Mouse (Mus musculus) right cerebral cortex, postnatal 25 days (tissue): Measurements from ENCODE around the gene Prm1.
"Not testable (repeated sequence)": the region's sequence is repeated elsewhere in the genome, so short reads cannot be mapped to it uniquely, and the experiment has no call there.

Experiments used
- DNase-seq: peaks from one replicate; pipeline ENCODE4 v3.0.0; 2022

The Prm1 gene

GRCm38 (mm10) chr16:10805789-10806527 lies at the start of gene Prm1:
Gene Prm1 (minus strand): TSS chr16:10805839.
- DNase-seq = no peak

GRCm38 (mm10) chr16:10852216-10852615 lies 46.6 kb upstream of the Prm1 start:
- DNase-seq = not testable (repeated sequence)

- DNase-seq = no peak
These were observed 45.3 kb upstream of the Prm1 start for GRCm38 (mm10) chr16:10850905-10851304.

GRCm38 (mm10) chr16:10849965-10850861 lies 44.6 kb upstream of the Prm1 start:
- DNase-seq = peak; percentile 23

- DNase-seq = peak; percentile 30
These were observed 40.9 kb upstream of the Prm1 start for GRCm38 (mm10) chr16:10846503-10846902.

- DNase-seq = no peak
These were observed 40.3 kb upstream of the Prm1 start for GRCm38 (mm10) chr16:10845952-10846351.

- no peak for DNase-seq
These were observed 38.7 kb upstream of the Prm1 start for GRCm38 (mm10) chr16:10844319-10844670.

- DNase-seq = no peak
These were observed 38.1 kb upstream of the Prm1 start for GRCm38 (mm10) chr16:10843486-10844318.

- DNase-seq = no peak
These were observed 36.7 kb upstream of the Prm1 start for GRCm38 (mm10) chr16:10842282-10842855.

- no peak for DNase-seq
These were observed 34.4 kb upstream of the Prm1 start for GRCm38 (mm10) chr16:10840018-10840417.

GRCm38 (mm10) chr16:10838487-10839245 lies 33.0 kb upstream of the Prm1 start:
- no peak for DNase-seq

GRCm38 (mm10) chr16:10837903-10838302 lies 32.3 kb upstream of the Prm1 start:
- no peak for DNase-seq

- no peak for DNase-seq
These were observed 31.6 kb upstream of the Prm1 start for GRCm38 (mm10) chr16:10837250-10837649.

GRCm38 (mm10) chr16:10836388-10836787 lies 30.7 kb upstream of the Prm1 start:
- DNase-seq = no peak

- DNase-seq = peak; percentile 86
These were observed 29.4 kb upstream of the Prm1 start, which contains the start of gene Rmi2 for GRCm38 (mm10) chr16:10834911-10835587. Gene Rmi2 (plus strand): TSS chr16:10835059.

GRCm38 (mm10) chr16:10834542-10834910 lies 28.9 kb upstream of the Prm1 start:
- no peak for DNase-seq

- DNase-seq = no peak
These were observed 22.8 kb upstream of the Prm1 start for GRCm38 (mm10) chr16:10828461-10828805.

GRCm38 (mm10) chr16:10827766-10828460 lies 22.3 kb upstream of the Prm1 start:
- no peak for DNase-seq

- no peak for DNase-seq
These were observed 21.6 kb upstream of the Prm1 start for GRCm38 (mm10) chr16:10827269-10827668.

- no peak for DNase-seq
These were observed 20.2 kb upstream of the Prm1 start for GRCm38 (mm10) chr16:10825840-10826239.

GRCm38 (mm10) chr16:10824536-10824935 lies 18.9 kb upstream of the Prm1 start:
- no peak for DNase-seq
